Mouse (Mus musculus) limb, embryonic 10.5 days (tissue): ENCODE data around the gene Stk16. TPM values are rescaled to one million over a fixed set of nuclear protein-coding genes. Genes with fewer than 3 reads are reported as not detected.
"Not testable (repeated sequence)": the region's sequence is repeated elsewhere in the genome, so short reads cannot be mapped to it uniquely, and the experiment has no call there.

Experiments
- DNase-seq: peaks from one replicate; pipeline ENCODE4 v3.0.0-alpha.2; 2017; ENCODE audit warnings: low spot score
- H3K27ac ChIP-seq: fragments of 300-500 bp; sonication (generic); 2 replicates; pipeline ENCODE4 v1.5.1; 2016; ENCODE audit warnings: mild to moderate bottlenecking
- H3K27me3 ChIP-seq: fragments of 300-500 bp; sonication (generic); 2 replicates; pipeline ENCODE4 v1.6.1; 2016; ENCODE audit warnings: low read depth, mild to moderate bottlenecking; ENCODE audit not compliant: poor library complexity, severe bottlenecking
- H3K36me3 ChIP-seq: fragments of 300-500 bp; sonication (generic); 2 replicates; pipeline ENCODE4 v1.6.1; 2016; ENCODE audit warnings: mild to moderate bottlenecking, moderate library complexity
- H3K4me1 ChIP-seq: fragments of 300-500 bp; sonication (generic); 2 replicates; pipeline ENCODE4 v1.6.1; 2016
- H3K4me3 ChIP-seq: fragments of 300-500 bp; sonication (generic); 2 replicates; pipeline ENCODE4 v1.5.1; 2016; ENCODE audit warnings: mild to moderate bottlenecking, moderate library complexity
- H3K9me3 ChIP-seq: fragments of 300-500 bp; sonication (generic); replicated peaks from 2 replicates; pipeline ENCODE4 v1.6.1; 2016; ENCODE audit warnings: mild to moderate bottlenecking
- WGBS: fragments of 180-500 bp; shearing (Covaris S2); methylation state at CpG from one replicate; pipeline ENCODE4 v1.1.7; 2016; 5-methylcytosine and 5-hydroxymethylcytosine counted together
- polyA plus RNA-seq: library from polyadenylated mRNA; unstranded; fragments of >200 nt; fragmentation: Nextera tagmentation; extraction: Ambion mirVana; gene quantifications from 2 replicates; pipeline ENCODE4 v1.2.1, GENCODE M21; 2016

The Stk16 gene
- polyA plus RNA-seq, 1 experiment from 2014 or later: 149 TPM

GRCm38 (mm10) chr1:75231224-75231623 lies 20.6 kb downstream of the Stk16 start:
- H3K9me3 ChIP-seq: no peaks in the 10 kb centered on the region
- H3K4me3 ChIP-seq: no peak overlapping the region
- no peaks in the 10 kb centered on the region for H3K36me3 ChIP-seq
- H3K27me3 ChIP-seq: no peaks in the 10 kb centered on the region
- no peak for DNase-seq
- 82% methylated on average over 4 of the region's 4 CpGs for WGBS
- peaks cover 13% of the 10 kb centered on the region for H3K4me1 ChIP-seq
- no peak overlapping the region for H3K27ac ChIP-seq

GRCm38 (mm10) chr1:75231664-75232152 lies 21.1 kb downstream of the Stk16 start, which contains the start of gene A630095N17Rik:
A630095N17Rik (minus strand) TSS chr1:75232102.
- no peak within 1 kb of the TSS for H3K27ac ChIP-seq
- no peak within 1 kb of the TSS for H3K4me3 ChIP-seq
- peaks cover 18% of the 10 kb centered on the region for H3K4me1 ChIP-seq
- WGBS: 72% methylated on average over 5 of the region's 5 CpGs
- DNase-seq: no peak
- no peaks in the 10 kb centered on the region for H3K27me3 ChIP-seq
- H3K36me3 ChIP-seq: no peaks in the 10 kb centered on the region
- H3K9me3 ChIP-seq: no peaks in the 10 kb centered on the region

- 62% methylated on average over 4 of the region's 4 CpGs for WGBS
- not testable (repeated sequence) for H3K36me3 ChIP-seq, H3K27me3 ChIP-seq, H3K27ac ChIP-seq, DNase-seq, H3K9me3 ChIP-seq, H3K4me3 ChIP-seq
- peaks cover 25% of the 10 kb centered on the region for H3K4me1 ChIP-seq
Measured at GRCm38 (mm10) chr1:75232489-75232888, 21.9 kb downstream of the Stk16 start.

- WGBS: 5% methylated on average over 8 of the region's 8 CpGs
- DNase-seq: peak; percentile 48
- no peaks in the 10 kb centered on the region for H3K36me3 ChIP-seq
- no peak overlapping the region for H3K27ac ChIP-seq
- no peak overlapping the region for H3K4me3 ChIP-seq
- H3K4me1 ChIP-seq: peaks cover 26% of the 10 kb centered on the region
- no peaks in the 10 kb centered on the region for H3K9me3 ChIP-seq
- no peaks in the 10 kb centered on the region for H3K27me3 ChIP-seq
Measured at GRCm38 (mm10) chr1:75234606-75235005, 24.0 kb downstream of the Stk16 start.

- peak within 1 kb of the TSS; percentile 86 for H3K4me3 ChIP-seq
- peaks cover 26% of the 10 kb centered on the region for H3K4me1 ChIP-seq
- no peaks in the 10 kb centered on the region for H3K27me3 ChIP-seq
- peaks cover 8% of the 10 kb centered on the region for H3K36me3 ChIP-seq
- H3K27ac ChIP-seq: peak within 1 kb of the TSS; percentile 90
- WGBS: under 1% methylated on average over 64 of the region's 64 CpGs
- no peaks in the 10 kb centered on the region for H3K9me3 ChIP-seq
- peak; percentile 85 for DNase-seq
Measured at GRCm38 (mm10) chr1:75236117-75237050, 25.7 kb downstream of the Stk16 start, which contains the start of gene Dnajb2. Dnajb2 (plus strand) TSS chr1:75236406.

GRCm38 (mm10) chr1:75239591-75239990 lies 29.0 kb downstream of the Stk16 start:
- DNase-seq: peak; percentile 26
- Histone ChIP-seq H3K27me3 (no peaks in the 10 kb centered on the region), H3K36me3 (peaks cover 30% of the 10 kb centered on the region), H3K9me3 (no peaks in the 10 kb centered on the region), H3K4me3 (no peak overlapping the region), H3K27ac (peak overlapping the region; percentile 9; the same call in 1 of the 2 replicates), H3K4me1 (peaks cover 25% of the 10 kb centered on the region)
- 83% methylated on average over 10 of the region's 10 CpGs for WGBS

- Histone ChIP-seq H3K9me3 (no peaks in the 10 kb centered on the region), H3K36me3 (peaks cover 35% of the 10 kb centered on the region), H3K27me3 (no peaks in the 10 kb centered on the region), H3K27ac (no peak overlapping the region), H3K4me1 (peaks cover 13% of the 10 kb centered on the region), H3K4me3 (no peak overlapping the region)
- WGBS: 85% methylated on average over 14 of the region's 14 CpGs
- DNase-seq: no peak
Measured at GRCm38 (mm10) chr1:75243411-75243810, 32.8 kb downstream of the Stk16 start.

- Histone ChIP-seq H3K4me1 (peaks cover 15% of the 10 kb centered on the region), H3K36me3 (peaks cover 35% of the 10 kb centered on the region), H3K27me3 (no peaks in the 10 kb centered on the region), H3K9me3 (no peaks in the 10 kb centered on the region), H3K27ac (no peak overlapping the region), H3K4me3 (no peak overlapping the region)
- WGBS: 84% methylated on average over 12 of the region's 12 CpGs
- no peak for DNase-seq
Measured at GRCm38 (mm10) chr1:75244175-75244826, 33.7 kb downstream of the Stk16 start.

- peaks cover 35% of the 10 kb centered on the region for H3K36me3 ChIP-seq
- no peak overlapping the region for H3K27ac ChIP-seq
- H3K4me1 ChIP-seq: peaks cover 15% of the 10 kb centered on the region
- 9% methylated on average over 4 of the region's 4 CpGs for WGBS
- H3K4me3 ChIP-seq: no peak overlapping the region
- no peak for DNase-seq
- H3K27me3 ChIP-seq: no peaks in the 10 kb centered on the region
- H3K9me3 ChIP-seq: no peaks in the 10 kb centered on the region
Measured at GRCm38 (mm10) chr1:75244836-75245235, 34.2 kb downstream of the Stk16 start.

- Histone ChIP-seq H3K36me3 (peaks cover 22% of the 10 kb centered on the region), H3K9me3 (no peaks in the 10 kb centered on the region), H3K27ac (peak overlapping the region; percentile 17), H3K4me3 (no peak overlapping the region), H3K27me3 (peaks cover 5% of the 10 kb centered on the region), H3K4me1 (peaks cover 28% of the 10 kb centered on the region)
- 77% methylated on average over 16 of the region's 16 CpGs for WGBS
- no peak for DNase-seq
Measured at GRCm38 (mm10) chr1:75247071-75247930, 36.7 kb downstream of the Stk16 start.

GRCm38 (mm10) chr1:75248041-75248772 lies 37.6 kb downstream of the Stk16 start:
- 61% methylated on average over 9 of the region's 9 CpGs for WGBS
- H3K27me3 ChIP-seq: peaks cover 15% of the 10 kb centered on the region
- no peak for DNase-seq
- peaks cover 17% of the 10 kb centered on the region for H3K36me3 ChIP-seq
- H3K4me1 ChIP-seq: peaks cover 28% of the 10 kb centered on the region
- no peaks in the 10 kb centered on the region for H3K9me3 ChIP-seq
- H3K4me3 ChIP-seq: no peak overlapping the region
- H3K27ac ChIP-seq: peak overlapping the region; percentile 17

- Histone ChIP-seq H3K4me3 (no peak overlapping the region), H3K27me3 (peaks cover 18% of the 10 kb centered on the region), H3K9me3 (no peaks in the 10 kb centered on the region), H3K4me1 (peaks cover 31% of the 10 kb centered on the region), H3K27ac (no peak overlapping the region), H3K36me3 (peaks cover 4% of the 10 kb centered on the region; the same call in 1 of the 2 replicates)
- 59% methylated on average over 3 of the region's 3 CpGs for WGBS
- no peak for DNase-seq
Measured at GRCm38 (mm10) chr1:75250498-75250897, 39.9 kb downstream of the Stk16 start.
